Mouse (Mus musculus) embryonic fibroblast, embryonic 13.5 days (primary cell): ENCODE measurements around the gene Slc35e3.

Experiments used
- CTCF ChIP-seq: IDR thresholded peaks from 2 replicates; pipeline ENCODE4 v1.5.1; 2011; ENCODE audit warnings: mild to moderate bottlenecking, control low read depth, low read length, moderate library complexity, borderline replicate concordance; ENCODE audit not compliant: insufficient read depth
- POLR2A ChIP-seq: IDR thresholded peaks from 2 replicates; pipeline ENCODE4 v1.6.1; 2011; ENCODE audit warnings: low read depth, mild to moderate bottlenecking, control low read depth, low read length, moderate library complexity

DNA sequence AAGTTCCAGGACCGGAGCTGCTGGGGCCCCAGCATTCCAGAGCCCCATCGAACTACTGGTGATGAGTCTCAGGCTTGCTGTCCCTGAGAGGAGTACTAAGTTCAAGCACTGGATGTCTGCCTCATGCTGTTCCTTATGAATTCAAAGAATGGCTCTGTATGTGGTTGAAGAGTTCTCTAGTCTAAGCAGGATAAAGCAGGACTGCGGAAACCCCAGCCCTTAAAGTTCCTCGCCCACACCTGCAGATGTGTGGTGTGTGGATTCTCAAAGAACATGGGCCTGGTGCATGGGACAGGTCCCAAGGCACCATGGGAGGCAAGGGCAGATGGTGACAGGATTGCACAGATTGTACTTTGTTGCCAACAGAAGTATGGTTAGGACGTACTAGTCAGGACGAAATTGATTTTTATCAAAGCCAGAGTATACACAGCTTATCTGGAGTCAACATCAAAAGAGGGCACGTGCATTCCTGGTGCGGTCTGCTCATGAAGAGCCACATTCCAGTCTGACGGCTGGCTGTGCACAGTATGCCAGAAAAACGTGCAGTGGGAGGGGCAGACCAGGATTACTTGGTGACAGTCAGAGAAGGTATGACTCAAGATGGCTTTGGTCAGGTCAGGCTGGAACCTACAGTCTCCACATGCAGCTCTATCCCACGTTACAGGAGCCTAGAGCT, 16.9 kb downstream of the Slc35e3 start:
- TF ChIP-seq CTCF (no peak), POLR2A (no peak)
